In the genomic region with DNA sequence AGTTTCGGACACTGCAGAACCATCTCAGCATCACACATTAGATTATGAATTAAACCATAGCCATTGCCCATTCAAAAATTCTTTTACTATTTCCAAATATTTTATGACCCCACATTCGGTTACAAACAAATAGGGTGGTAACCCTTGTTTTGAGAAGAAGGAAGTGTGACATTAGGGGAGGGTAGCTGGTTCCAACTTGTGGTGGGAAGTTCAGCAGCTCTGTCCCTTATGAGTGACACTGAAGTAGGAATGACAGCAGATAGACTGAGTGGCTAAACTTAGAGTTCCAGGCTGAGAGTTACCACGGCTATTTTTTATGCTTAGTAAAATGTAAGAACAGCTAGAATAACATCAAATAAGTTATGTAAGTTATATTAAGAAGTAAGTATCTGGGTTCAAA, we compare ENCODE assay signal across 16 mouse cellular contexts.
"Had no signal": no experiment of that assay in that cellular context is flagged by ENCODE, and none has a peak within 500 bp of the region (broad histone marks: within the 10 kb centered on the region; RNA-seq: fewer than 3 reads in every experiment).

No protein-coding gene starts in this region.

- H3K36me3 ChIP-seq: neural tube, embryonic 13.5 days; neural tube, embryonic 15.5 days; stomach, embryonic 15.5 days had no signal

- H3K27me3 ChIP-seq: neural tube, embryonic 13.5 days; stomach, embryonic 15.5 days had no signal

- H3K4me3 ChIP-seq: neural tube, embryonic 13.5 days; neural tube, embryonic 15.5 days; stomach, embryonic 15.5 days had no signal

- DNase-seq: retina, postnatal 1 day; right cerebral cortex, adult 18-20 months; right cerebral cortex, postnatal 14 days; right cerebral cortex, postnatal 25 days; right cerebral cortex, postnatal 4 days; spleen, adult 18-20 months; thymus, adult 18-20 months; thymus, adult 2 months; thymus, postnatal 14 days; thymus, postnatal 25 days; thymus, postnatal 36 days; thymus, postnatal 4 days had no signal

- H3K4me2 ChIP-seq: neural tube, embryonic 13.5 days; neural tube, embryonic 15.5 days; stomach, embryonic 15.5 days had no signal

- H3K27ac ChIP-seq: neural tube, embryonic 13.5 days; neural tube, embryonic 15.5 days; stomach, embryonic 15.5 days; stomach, postnatal 0 days had no signal

- H3K9me3 ChIP-seq: neural tube, embryonic 13.5 days; neural tube, embryonic 15.5 days; stomach, embryonic 15.5 days had no signal

- H3K9ac ChIP-seq: neural tube, embryonic 13.5 days; neural tube, embryonic 15.5 days; stomach, embryonic 15.5 days had no signal

- H3K4me1 ChIP-seq: neural tube, embryonic 13.5 days; neural tube, embryonic 15.5 days; stomach, embryonic 15.5 days had no signal
